Mouse (Mus musculus) testis, adult 2 months (tissue): ENCODE results near the gene Fundc1. TPM values are rescaled to one million over a fixed set of nuclear protein-coding genes. Genes with fewer than 3 reads are reported as not detected.
"Not testable (repeated sequence)": the region's sequence is repeated elsewhere in the genome, so short reads cannot be mapped to it uniquely, and the experiment has no call there.

ENCODE experiments used
- H3K27ac ChIP-seq: fragments of 200-500 bp; 2 replicates; pipeline ENCODE4 v1.5.1; 2012; ENCODE audit warnings: low read depth, low read length; ENCODE audit not compliant: control insufficient read depth, insufficient read depth
- H3K27me3 ChIP-seq: fragments of 200-500 bp; 2 replicates; pipeline ENCODE4 v1.6.1; 2012; ENCODE audit warnings: mild to moderate bottlenecking, low read length, moderate library complexity; ENCODE audit not compliant: control insufficient read depth, insufficient read depth
- H3K36me3 ChIP-seq: fragments of 200-500 bp; 2 replicates; pipeline ENCODE4 v1.6.1; 2012; ENCODE audit warnings: mild to moderate bottlenecking, low read length; ENCODE audit not compliant: control insufficient read depth, insufficient read depth
- H3K4me1 ChIP-seq: fragments of 200-500 bp; 2 replicates; pipeline ENCODE4 v1.6.1; 2012; ENCODE audit warnings: low read length; ENCODE audit not compliant: control insufficient read depth, insufficient read depth
- H3K4me3 ChIP-seq: fragments of 200-500 bp; 2 replicates; pipeline ENCODE4 v1.5.1; 2012; ENCODE audit warnings: low read depth, mild to moderate bottlenecking, low read length, moderate library complexity, mixed read lengths; ENCODE audit not compliant: control insufficient read depth
- CTCF ChIP-seq: fragments of 200-500 bp; IDR thresholded peaks from 2 replicates; pipeline ENCODE4 v1.5.1; 2012; ENCODE audit warnings: low read depth, mild to moderate bottlenecking, inconsistent platforms, low read length, moderate library complexity; ENCODE audit not compliant: control insufficient read depth, insufficient read depth, insufficient replicate concordance
- POLR2A ChIP-seq: fragments of 200-500 bp; IDR thresholded peaks from 2 replicates; pipeline ENCODE4 v1.6.1; 2012; ENCODE audit warnings: low read depth, mild to moderate bottlenecking, inconsistent platforms, low read length, moderate library complexity; ENCODE audit not compliant: control insufficient read depth
- polyA plus RNA-seq: library from polyadenylated mRNA; depleted of rRNA; stranded (reverse); fragments of >200 nt; gene quantifications from 2 replicates; pipeline ENCODE4 v1.2.3, GENCODE M21; 2012

The Fundc1 gene
- polyA plus RNA-seq, 1 experiment = 1.6 TPM

DNA sequence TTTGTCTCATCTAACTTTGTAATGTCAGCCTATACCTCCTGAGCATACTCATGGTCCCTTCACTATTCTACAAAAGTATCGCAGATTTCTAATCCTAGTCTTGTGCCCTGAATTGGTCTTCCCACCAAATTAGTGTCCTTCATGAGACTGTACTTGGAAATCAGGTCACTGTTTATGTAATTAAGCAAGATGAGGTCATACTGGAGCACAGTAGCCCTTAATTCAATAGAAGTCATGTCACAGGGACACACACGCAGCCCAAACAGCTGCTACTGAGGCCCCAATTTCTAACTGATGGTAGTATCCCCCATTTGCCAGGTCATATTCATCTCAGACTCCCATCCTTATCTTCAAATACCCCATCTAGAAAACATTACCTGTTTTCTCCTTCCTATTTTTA lies 3.5 kb downstream of the Fundc1 start:
- Histone ChIP-seq H3K27ac (no peak overlapping the region), H3K27me3 (no peaks in the 10 kb centered on the region), H3K4me3 (no peak overlapping the region), H3K4me1 (no peaks in the 10 kb centered on the region; the same call in 1 of the 2 replicates), H3K36me3 (no peaks in the 10 kb centered on the region)
- TF ChIP-seq POLR2A (no peak), CTCF (no peak)

DNA sequence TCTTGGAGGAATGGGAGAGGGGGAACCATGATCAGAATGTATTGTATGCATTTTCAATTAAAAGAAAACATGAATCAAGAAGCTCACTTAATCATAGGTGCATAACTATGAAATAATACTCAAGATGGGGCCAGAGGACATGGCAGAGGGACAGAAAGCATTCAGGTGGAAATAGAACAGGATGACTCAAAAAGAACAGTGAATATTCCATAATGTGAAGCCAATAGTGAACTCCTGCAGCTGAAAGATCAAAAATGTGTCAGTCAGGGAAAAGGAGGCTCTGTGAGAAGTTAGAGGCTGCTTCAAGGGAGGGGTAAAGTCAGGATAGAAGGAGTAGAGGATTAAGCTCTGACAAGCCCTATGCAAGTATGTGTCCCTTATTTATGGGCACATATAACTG lies 6.4 kb downstream of the Fundc1 start:
- H3K4me1 ChIP-seq = no peaks in the 10 kb centered on the region
- H3K4me3 ChIP-seq = no peak overlapping the region
- H3K27me3 ChIP-seq = no peaks in the 10 kb centered on the region
- H3K36me3 ChIP-seq = no peaks in the 10 kb centered on the region
- H3K27ac ChIP-seq = no peak overlapping the region
- no peak for TF ChIP-seq POLR2A
- TF ChIP-seq CTCF = no peak

DNA sequence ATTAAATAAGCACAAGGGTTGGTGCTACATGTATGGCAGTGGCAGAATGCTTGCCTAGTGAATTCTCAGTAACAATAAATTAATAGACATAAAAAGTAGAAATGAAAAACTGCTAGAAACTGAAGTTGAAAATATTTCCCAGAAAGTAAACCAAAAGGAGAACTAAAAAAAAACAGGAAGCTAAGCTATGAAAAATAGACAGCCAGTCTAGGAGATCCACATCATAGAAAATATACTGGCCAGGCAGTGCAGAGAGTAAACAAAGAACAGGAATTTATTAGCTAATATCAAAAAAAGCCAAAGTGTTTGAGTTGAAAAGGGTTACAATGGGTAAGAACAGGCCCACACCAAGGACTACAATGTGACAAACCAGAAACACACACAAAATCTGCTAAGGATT lies 7.4 kb downstream of the Fundc1 start:
- Histone ChIP-seq H3K27ac (no peak overlapping the region), H3K27me3 (no peaks in the 10 kb centered on the region), H3K4me1 (no peaks in the 10 kb centered on the region), H3K4me3 (no peak overlapping the region), H3K36me3 (no peaks in the 10 kb centered on the region)
- TF ChIP-seq CTCF (no peak), POLR2A (no peak)

DNA sequence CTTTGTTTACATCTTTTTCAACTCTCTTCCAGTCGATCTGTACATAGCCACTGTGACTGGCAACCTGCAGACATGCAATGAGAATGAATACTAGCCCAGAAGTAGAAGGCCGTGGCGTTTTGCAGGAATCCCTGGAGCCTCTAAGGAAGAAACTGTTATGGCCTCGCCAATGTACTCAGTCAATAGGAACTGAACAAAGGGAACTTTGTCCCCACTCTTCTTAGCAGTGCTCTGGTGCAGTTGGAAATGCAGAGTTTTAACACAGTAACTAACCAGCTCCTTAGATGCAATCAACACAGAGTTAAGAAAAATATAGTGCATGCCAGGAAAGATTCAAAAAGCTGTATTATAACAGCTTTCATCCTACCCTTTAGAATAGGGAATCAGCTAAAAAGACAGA lies 13.4 kb downstream of the Fundc1 start:
- Histone ChIP-seq H3K27me3 (no peaks in the 10 kb centered on the region), H3K36me3 (no peaks in the 10 kb centered on the region), H3K27ac (no peak overlapping the region), H3K4me1 (no peaks in the 10 kb centered on the region), H3K4me3 (no peak overlapping the region)
- TF ChIP-seq POLR2A (no peak), CTCF (no peak)

DNA sequence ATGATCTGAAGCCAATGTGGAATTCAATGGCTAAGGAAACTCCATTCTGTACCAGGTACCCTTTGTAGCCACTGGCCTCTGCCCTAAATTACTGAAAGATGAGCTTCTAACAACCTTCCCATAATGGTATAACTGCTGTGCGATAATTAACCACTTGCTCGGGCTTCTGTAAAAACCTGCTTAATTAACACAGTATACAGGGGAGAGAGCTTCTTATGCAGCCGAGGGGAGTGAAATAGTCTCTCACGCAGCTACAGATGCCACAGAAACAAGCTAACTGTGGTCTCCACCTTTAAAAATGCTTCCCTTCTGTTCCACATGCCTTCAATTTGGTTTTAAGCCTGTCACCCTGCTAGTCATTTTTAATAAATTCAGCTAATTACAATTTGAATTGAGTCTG lies 17.6 kb downstream of the Fundc1 start:
- Histone ChIP-seq H3K4me3 (no peak overlapping the region), H3K36me3 (no peaks in the 10 kb centered on the region), H3K4me1 (no peaks in the 10 kb centered on the region), H3K27me3 (no peaks in the 10 kb centered on the region), H3K27ac (no peak overlapping the region)
- TF ChIP-seq CTCF = no peak
- no peak for TF ChIP-seq POLR2A

DNA sequence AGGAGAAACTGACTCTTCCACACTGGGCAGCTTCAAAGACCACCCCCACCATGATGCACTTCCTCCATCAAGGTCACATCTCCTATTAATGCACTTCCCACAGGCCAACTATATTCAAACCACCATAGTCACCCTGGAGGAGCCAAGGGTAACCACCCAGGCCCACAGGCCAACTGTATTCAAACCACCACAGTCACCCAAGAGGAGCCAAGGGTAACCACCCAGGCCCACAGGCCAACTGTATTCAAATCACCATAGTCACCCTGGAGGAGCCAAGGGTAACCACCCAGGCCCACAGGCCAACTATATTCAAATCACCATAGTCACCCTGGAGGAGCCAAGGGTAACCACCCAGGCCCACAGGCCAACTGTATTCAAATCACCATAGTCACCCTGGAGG lies 20.5 kb downstream of the Fundc1 start:
- H3K27ac ChIP-seq, H3K4me3 ChIP-seq, H3K36me3 ChIP-seq, H3K4me1 ChIP-seq, H3K27me3 ChIP-seq: not testable (repeated sequence)

DNA sequence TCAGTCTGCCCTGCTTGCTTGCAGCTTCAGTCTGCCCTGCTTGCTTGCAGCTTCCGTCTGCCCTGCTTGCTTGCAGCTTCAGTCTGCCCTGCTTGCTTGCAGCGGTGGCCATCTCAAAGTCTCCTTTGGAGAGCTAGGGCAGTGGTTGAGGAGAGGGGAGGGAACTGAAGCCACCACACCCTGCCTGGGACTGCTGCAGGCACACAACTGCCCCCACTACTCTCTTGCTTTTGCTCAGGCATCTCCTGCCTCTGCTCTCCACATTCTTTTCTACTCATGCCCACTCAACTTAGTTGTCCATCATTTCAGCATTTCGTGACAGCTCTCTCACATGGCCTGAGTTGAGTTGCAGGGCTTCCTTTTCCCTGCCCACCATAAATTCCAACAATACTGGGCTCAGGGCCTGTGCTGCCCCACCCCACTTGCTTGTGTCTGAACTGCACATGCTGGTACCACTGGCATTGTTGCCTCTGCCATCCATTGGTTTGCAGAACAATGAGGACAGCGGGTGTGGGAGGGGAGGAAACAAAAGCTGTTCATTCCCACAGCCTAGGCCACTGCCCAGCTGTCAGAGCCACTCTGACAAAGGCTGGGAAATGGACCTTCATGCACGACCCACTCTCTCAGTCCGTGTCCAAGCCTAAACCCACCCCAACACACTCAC lies 24.9 kb downstream of the Fundc1 start:
- no peaks in the 10 kb centered on the region for H3K4me1 ChIP-seq
- H3K27ac ChIP-seq = no peak overlapping the region
- H3K27me3 ChIP-seq = no peaks in the 10 kb centered on the region
- no peak overlapping the region for H3K4me3 ChIP-seq
- TF ChIP-seq CTCF = no peak
- no peaks in the 10 kb centered on the region for H3K36me3 ChIP-seq

DNA sequence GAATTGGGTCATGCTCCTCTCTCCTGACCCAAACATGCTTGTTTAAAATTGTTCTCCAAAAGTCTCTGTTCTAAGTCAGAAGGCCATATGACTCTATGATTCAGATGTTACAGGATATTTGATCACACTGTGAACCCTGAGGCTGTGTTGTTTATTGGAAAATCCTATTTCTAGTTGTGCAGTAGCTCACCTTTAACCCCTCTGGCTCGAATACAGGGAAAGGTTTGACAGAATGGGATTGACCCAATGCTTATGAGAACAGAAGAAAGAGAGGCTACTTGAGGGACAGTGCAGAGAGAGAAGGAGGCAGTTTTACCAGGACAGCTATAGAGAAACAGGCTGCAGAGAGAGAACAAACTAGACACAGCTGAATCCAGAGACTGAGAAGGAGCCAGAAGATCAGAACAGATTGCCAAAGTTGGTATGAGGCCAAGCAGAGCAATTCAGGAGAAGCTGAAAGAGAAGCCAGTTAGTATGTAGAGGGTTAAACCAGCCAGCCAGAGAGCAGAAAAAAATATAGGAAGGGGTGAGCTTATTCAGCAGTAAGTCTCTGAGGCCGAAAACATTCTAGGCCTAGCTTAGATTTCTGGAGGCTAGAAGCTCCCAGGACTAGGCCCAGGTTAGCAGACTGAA lies 27.1 kb downstream of the Fundc1 start:
- H3K27me3 ChIP-seq = no peaks in the 10 kb centered on the region
- H3K27ac ChIP-seq = no peak overlapping the region
- no peak overlapping the region for H3K4me3 ChIP-seq
- no peaks in the 10 kb centered on the region for H3K4me1 ChIP-seq
- no peaks in the 10 kb centered on the region for H3K36me3 ChIP-seq
- TF ChIP-seq POLR2A (no peak), CTCF (no peak)
